Mouse (Mus musculus): ENCODE data around the gene Ctnna3.
"Not testable (repeated sequence)": the region's sequence is repeated elsewhere in the genome, so short reads cannot be mapped to it uniquely, and the experiment has no call there.

Ctnna3 gene

DNA sequence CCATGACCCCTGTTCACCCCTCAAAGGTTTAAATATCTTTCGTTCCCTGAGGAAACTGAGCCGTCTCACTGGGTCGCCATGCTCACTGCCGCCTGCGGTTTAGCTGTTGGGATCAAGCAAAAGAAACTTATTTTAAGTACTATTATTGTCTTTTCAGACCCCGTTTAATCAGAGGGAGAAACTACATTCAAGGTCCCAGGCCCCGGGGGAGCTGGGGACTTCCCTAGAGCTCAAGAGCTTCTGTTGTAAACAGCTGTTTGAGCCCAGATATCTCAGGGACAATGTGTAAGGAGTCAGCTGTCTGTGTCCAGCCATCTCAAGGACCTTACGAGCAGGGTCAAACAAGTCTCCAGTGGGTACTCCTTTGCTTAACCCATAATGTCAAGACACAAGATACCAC lies 2.8 kb upstream of the Ctnna3 start:
- no peak for DNase-seq

GRCm38 (mm10) chr10:63428243-63429022 lies 1.5 kb upstream of the Ctnna3 start:
- DNase-seq: peak; percentile 49

DNA sequence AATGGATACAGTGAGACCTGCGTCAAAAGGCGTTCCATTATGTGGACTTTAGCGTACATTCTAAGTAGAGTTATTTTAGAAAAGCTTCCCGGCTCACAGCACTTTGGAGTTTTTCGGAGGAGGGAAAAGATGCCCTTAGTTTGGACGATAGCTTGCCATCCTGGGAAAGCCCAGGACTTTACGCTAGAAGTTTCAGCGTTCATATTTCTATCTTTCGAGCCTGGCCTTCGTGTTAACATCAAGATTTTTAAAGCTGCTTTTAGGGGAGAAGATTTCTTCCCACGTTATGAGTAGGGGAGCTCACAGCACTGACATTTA lies 916 bp upstream of the Ctnna3 start:
- DNase-seq: no peak

- peak; percentile 98 for DNase-seq
Measured at GRCm38 (mm10) chr10:63429380-63429779, 518 bp upstream of the Ctnna3 start.

DNA sequence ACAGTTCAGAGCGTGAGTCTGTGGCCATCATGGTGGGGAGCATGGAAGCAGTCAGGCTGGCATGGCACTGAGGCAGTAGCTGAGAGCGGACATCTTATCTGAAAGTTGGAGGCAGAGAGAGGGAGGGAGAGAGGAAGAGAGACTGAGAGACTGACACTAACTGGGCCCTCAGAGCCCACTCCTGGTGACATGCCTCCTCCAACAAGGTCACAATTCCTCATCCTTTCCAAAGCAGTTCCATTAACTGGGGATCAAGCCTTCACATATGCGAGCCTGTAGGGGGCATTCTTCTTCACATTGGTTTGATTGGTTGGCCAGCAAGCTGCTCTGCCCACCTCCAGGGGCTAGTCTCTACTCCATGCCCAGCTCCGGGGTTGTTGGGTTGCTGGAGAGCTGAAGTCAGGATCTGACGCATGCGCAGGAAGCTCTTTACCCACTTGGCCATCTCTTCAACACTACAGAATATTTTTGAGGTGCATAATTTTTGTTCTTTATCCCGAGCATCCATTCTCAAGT lies 1.4 kb downstream of the Ctnna3 start:
- DNase-seq: no peak

DNA sequence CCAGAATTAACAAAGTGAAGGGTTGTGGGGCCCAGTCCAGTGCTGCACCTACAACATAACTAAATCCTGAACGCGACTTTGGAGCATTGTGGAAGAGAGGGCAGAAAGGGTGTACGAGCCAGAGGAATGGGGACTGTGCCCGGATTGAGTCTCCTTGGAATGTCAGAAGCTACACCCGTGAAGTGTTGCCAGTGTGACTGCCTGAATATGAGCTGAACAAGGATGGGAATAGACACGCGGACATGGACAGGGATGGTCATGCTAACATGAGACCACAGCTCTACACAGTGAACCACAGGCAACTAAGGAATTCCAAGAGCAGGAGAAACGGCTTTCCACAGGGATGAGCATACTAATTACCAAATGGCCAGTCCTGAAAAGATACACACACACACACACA lies 2.2 kb downstream of the Ctnna3 start:
- DNase-seq: no peak

GRCm38 (mm10) chr10:63432887-63433286 lies 3.0 kb downstream of the Ctnna3 start:
- no peak for DNase-seq

GRCm38 (mm10) chr10:63438736-63439262 lies 8.9 kb downstream of the Ctnna3 start:
- no peak for DNase-seq

DNA sequence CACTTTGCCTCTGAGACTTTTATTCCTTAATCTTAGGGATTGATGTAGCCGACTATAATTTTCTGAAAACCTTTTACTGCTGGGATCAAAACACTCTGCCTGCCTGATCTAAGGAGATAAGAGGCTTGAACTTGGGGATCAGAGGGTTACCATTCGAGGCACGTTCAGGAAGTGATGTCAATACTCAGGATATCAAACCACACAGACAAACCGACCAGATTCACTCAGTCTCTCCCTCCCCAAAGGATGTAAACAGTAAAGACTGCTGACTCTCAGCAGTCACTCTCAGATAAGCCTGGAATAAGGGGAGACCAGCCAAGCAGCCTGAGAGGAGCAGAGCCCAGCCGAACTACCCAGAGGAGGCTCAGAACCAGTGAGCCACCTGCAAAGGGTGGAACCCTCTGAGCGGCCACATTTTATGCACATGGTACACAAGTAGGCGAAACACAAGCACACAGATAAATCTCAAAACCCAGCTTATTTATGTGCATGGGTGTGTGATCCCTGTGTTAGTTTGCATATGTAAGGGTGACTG lies 9.9 kb downstream of the Ctnna3 start:
- no peak for DNase-seq

- not testable (repeated sequence) for DNase-seq
Measured at GRCm38 (mm10) chr10:63444602-63445387, 14.9 kb downstream of the Ctnna3 start.

DNA sequence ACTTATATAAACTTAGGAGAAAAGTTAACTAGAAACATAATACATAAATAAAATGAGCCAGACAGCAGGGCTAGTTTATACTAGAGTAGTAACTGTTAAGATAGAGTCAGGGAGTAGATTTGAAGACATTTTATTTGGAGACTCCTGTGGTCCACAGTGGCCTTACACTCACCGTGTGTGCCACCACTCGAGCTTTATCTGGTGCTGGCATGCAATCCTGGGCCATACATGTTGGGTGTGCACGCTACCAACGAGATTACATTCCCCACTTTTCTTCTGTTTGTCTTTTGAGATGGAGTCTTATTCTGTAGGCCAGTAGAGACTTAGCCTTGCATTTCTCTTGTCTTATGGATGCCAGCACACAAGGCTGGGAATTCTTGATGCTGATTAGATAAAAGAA lies 24.0 kb downstream of the Ctnna3 start:
- DNase-seq: no peak

DNA sequence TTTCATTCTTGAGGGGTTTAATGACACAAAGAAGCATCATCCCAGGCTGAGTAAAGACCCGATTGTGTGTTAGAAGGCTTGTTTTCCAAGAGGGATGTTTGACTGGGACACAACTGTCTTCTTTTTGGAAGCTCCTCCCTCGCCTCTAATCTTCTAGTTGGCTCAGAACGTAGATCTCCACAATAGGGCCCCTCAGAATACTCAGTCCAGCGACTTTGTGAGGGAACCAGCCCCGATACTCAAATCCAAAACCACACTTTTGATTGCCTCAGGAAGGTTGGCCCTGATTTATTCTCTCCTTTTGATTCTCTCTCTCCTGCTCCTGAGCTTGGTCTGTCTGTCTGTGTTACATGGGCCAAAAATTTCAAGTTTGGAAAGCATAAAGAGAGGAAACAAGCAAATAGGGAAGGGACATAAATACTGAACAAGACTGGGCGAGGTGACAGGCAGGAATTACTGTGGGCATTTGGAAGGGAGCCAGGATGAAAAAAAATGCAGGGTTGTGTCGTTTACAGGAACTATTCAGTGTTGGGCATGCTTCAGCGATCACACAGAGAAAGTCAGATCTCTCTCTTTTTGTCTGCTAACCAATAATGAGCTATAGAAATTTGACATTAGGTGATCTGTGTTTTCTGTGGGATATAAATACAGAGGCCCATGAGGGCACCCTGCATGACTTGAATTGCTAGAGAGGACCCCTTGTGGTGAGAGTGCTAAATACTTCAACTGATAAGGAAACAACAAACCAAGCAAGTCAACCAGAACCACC lies 25.4 kb downstream of the Ctnna3 start:
- no peak for DNase-seq

DNA sequence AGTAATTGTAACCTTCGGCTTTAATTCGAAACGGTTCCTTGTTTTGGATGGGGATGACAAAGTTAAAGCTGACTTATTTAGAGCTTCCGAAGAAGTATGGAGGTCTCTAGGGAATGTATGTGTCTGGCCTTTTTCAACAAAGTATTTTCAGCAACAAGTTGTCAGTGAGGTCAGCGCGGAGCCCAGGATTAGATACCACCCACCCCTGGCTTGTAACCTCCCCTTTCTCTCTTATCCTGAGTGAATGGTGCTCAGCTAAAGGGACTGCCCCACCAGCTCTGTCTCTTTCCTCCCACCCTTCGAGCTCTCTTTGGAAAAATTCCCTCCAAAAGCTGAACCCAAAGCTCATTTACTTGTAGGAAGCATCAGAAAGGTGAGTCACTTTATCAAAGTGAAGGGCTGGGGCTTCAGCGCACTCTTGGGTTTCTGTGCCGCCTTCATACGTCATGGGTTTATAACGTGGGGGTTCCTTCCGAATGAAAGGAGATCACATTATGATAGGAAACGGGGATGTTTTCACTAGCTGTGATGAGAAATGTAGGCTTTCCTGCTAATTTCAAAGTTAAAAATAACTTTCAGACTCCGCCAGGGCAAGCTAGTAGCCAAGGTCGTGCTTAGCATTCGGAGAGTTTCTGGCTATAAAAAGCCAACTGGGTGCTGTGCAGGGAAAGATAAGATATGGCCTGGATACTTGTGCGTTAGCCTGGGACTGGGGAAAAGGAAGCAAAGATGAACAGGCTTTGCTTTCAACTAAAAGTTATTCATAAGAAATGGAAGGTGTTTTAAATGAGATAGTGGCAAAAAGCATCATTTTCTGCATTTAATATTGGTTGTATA lies 27.6 kb downstream of the Ctnna3 start:
- DNase-seq: no peak

DNA sequence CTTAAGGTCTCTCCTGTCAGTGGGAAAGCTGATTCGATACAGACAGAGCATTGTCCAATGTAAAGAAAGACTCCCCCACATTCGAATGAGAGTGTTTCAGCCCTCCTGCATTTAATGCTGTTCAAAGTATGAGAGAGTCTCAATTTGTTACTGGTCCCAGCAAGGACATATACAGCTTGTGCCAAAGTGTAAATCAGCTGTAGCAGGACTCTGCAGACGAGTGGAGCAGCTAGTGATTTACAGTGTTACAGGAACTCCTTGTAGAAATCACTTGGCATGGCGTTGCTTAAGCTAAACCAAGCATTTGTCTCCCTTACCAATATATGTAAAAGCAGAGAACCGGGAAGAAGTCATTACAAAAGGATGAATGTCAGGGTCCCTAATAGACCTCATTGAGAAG lies 31.0 kb downstream of the Ctnna3 start:
- DNase-seq: no peak

GRCm38 (mm10) chr10:63472473-63472872 lies 42.6 kb downstream of the Ctnna3 start:
- DNase-seq: no peak

DNA sequence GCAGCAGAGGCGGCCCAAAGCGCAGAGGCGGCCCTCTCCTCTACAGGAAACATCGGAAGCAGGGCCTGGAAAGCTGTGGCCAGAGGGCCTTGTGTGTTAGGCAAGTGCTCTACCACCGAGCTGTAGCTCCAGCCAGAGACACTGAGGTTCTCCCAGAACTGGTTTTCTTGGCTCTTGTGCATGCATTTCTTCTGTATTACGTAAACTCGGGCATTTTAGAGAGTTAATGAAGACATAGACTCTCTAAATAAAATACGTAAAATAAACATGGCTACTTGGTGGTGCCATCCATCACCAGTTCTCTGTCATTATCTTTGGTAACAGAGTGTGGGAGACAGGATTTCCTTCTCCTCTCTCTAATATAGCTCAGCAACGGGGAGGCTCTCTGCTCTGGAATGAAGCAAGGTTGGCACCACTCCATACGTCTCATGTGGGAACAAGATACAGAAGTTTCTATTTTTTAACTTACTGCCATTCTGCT lies 46.3 kb downstream of the Ctnna3 start:
- DNase-seq: peak; percentile 55

GRCm38 (mm10) chr10:63478946-63479345 lies 49.0 kb downstream of the Ctnna3 start:
- no peak for DNase-seq

GRCm38 (mm10) chr10:63480066-63480465 lies 50.2 kb downstream of the Ctnna3 start:
- DNase-seq: no peak

GRCm38 (mm10) chr10:63488346-63488745 lies 58.4 kb downstream of the Ctnna3 start:
- no peak for DNase-seq

- no peak for DNase-seq
Measured at GRCm38 (mm10) chr10:63523956-63524355, 94.1 kb downstream of the Ctnna3 start.

DNA sequence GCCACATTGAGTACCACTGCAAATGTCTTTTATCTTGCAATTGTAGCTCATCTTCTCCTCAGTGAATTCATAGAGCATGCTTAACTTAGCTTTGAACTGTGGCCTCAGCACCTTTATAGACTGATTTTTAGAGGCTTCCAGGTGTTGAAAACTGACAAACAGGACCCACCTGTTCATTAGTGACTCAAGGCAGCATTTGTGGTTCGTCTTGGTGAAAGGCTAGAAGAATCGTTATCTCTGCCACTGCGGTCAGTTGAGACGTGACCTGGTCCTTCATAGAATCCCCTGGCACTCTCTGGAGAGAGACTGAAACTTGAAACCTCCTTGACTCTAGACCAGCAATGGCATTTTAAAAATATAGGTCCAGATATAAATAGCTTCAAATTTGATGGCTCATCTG lies 96.1 kb downstream of the Ctnna3 start:
- no peak for DNase-seq

GRCm38 (mm10) chr10:63532381-63532780 lies 102.5 kb downstream of the Ctnna3 start:
- peak; percentile 11 for DNase-seq
